Mouse (Mus musculus) lung, postnatal 14 days (tissue): ENCODE results near the gene Pnp2.
"Not testable (repeated sequence)": the region's sequence is repeated elsewhere in the genome, so short reads cannot be mapped to it uniquely, and the experiment has no call there.

Source experiments
- DNase-seq: peaks from one replicate; pipeline ENCODE4 v3.0.0; 2021

The Pnp2 gene

DNA sequence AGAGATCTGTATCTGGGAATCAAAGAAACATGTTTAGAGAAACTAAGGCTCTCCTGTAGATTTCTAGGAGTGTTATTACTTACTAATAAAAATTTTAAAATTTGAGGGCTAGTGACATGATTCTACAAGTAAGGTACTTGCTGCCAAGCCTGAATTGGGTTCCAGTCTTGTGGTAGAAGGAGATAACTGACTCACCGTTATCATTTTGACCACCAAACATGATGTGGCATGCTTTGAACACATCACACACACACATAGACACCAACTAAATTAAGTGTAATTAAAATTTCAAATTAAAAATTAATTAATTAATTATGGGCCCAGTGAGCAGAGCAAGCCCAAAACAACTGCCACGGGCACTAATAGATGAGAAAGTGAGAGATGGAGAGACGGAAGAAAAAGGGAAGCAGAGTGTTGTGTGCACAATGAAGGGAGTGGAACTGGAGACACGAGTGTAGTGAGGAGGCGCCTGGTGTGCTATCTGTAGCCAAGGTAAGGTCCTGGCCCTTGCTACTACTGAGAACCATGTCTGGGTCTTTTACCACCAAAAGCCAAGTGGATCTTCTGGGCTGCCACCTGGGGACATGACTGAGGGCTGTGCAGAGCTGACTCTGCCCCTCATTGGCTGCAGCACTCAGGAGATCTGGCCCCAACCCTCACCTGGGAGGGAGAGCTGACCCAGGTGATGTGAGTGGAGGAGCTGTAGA lies 2.6 kb downstream of the Pnp2 start:
- not testable (repeated sequence) for DNase-seq

- DNase-seq, result no peak
These were observed 12.6 kb downstream of the Pnp2 start for GRCm38 (mm10) chr14:50968216-50968980.

DNA sequence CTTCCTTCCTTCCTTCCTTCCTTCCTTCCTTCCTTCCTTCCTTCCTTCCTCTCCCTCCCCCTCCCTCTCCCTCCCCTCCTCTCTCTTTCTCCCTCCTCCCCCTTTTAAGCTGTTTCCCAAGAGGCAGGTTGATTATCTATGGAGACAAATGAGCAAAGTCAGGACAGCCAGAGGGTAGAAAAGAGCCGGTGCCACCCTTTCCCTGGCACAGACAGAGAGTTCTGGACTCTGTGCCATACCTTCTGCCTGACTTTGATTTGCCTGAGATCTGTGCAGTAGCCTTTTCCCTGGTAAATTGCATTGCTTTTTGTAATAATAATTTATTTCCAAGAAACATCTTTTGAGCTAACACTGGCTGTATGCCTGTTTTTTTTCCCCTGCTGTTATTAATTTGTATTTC lies 13.2 kb downstream of the Pnp2 start:
- no peak for DNase-seq

GRCm38 (mm10) chr14:50969558-50970544 lies 14.1 kb downstream of the Pnp2 start:
- DNase-seq, result no peak

DNA sequence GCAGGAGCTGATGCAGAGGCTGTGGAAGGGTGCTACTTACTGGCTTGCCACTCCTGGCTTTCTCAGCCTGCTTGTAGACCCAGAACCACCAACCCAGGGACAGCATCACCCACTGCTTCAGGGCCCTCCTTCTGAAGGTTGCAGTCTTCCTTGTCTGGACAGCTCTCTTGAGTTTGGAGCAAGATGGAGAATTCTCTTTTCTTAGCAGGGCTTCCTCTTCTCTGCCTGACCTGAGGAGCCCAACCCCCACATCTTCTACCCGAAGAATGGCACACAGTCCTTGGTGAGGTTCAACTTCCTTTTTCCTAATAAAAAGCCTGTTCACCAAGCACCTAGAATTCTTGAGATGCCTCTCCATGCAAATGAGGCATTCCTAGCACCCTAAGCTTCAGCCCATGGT lies 15.0 kb downstream of the Pnp2 start:
- DNase-seq, result no peak

DNA sequence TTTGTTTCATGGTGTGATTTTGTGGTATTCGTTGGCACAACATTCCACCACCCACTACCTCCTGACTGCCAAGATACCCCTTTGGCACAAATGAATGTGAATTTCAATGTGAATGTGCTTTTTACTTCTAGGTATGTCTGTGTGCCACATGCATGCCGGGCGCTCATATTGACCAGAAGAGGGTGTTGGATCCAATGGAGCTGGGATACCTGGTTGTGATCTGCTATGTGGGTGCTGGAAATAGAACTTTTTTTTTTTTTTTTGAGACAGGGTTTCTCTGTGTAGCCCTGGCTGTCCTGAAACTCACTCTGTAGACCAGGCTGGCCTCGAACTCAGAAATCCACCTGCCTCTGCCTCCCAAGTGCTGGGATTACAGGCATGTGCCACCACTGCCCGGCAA lies 17.3 kb downstream of the Pnp2 start:
- not testable (repeated sequence) for DNase-seq

GRCm38 (mm10) chr14:50973700-50974099 lies 17.9 kb downstream of the Pnp2 start:
- DNase-seq, result no peak

DNA sequence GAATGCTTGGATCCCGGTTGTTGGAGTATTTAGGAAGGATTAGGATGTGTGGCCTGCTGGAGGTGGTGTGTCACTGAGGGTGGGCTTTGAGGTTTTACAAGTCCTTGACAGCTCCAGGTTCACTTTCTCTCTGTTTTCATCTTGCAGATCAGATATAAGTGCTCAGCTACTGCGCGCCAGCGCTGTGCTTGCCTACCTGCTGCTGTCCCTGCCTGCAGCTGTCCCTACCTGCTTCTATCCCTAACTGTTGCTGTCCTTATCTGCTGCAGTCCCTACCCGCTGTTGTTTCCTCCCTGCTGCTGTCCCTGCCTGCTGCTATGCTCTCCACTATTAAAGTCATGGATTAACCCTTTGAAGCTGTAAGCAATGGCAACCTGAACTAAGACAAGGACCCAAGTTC lies 19.2 kb downstream of the Pnp2 start:
- DNase-seq, result no peak

DNA sequence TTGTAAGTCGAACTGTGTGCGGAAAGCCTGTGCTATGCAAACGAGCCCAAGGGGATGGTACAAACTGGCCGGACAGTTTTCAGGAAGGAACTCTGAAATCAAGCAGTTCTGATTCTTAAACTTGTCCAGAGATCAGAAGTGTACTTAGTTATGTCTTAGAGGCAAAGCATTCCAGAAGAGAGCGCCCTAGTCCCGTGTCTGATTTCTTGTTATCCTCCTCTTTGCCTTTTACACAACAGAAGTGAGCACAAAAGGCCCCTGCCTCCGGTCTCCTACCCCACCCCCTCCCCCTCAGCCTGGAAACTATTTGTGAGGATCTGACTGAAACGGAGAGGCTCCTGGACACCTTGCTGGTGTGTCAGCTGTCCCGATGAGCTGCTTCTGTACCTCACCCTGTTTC lies 20.9 kb downstream of the Pnp2 start:
- DNase-seq, result no peak

- not testable (repeated sequence) for DNase-seq
These were observed 22.7 kb downstream of the Pnp2 start for GRCm38 (mm10) chr14:50978451-50978850.

- no peak for DNase-seq
These were observed 23.8 kb downstream of the Pnp2 start for GRCm38 (mm10) chr14:50979631-50980030.

DNA sequence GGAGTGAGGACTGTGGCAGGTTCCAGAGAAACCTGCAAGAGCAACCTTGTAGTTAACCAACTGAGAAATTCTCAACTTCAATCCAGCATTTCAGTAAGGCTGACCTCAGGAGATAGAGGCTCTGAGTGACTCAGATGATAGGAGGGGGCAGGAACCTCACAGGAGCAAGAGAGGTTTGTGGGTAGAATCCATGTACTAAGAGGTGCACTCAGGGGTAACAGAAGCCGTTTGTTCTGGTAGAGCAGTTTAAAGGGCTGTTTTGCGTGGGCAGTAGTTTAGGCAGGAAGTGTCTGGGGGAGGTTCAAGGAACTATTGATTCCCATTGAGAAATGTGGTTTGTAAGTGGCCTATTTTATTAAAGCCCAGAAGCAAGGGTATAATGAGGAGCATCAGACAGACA lies 25.4 kb downstream of the Pnp2 start:
- DNase-seq, result no peak

GRCm38 (mm10) chr14:50981837-50982236 lies 26.0 kb downstream of the Pnp2 start:
- DNase-seq, result no peak

GRCm38 (mm10) chr14:50987668-50988067 lies 31.9 kb downstream of the Pnp2 start:
- DNase-seq, result no peak

- no peak for DNase-seq
These were observed 35.2 kb downstream of the Pnp2 start for GRCm38 (mm10) chr14:50991037-50991436.

GRCm38 (mm10) chr14:50997088-50997487 lies 41.3 kb downstream of the Pnp2 start:
- DNase-seq, result no peak

- no peak for DNase-seq
These were observed 42.3 kb downstream of the Pnp2 start for GRCm38 (mm10) chr14:50997999-50998666.

DNA sequence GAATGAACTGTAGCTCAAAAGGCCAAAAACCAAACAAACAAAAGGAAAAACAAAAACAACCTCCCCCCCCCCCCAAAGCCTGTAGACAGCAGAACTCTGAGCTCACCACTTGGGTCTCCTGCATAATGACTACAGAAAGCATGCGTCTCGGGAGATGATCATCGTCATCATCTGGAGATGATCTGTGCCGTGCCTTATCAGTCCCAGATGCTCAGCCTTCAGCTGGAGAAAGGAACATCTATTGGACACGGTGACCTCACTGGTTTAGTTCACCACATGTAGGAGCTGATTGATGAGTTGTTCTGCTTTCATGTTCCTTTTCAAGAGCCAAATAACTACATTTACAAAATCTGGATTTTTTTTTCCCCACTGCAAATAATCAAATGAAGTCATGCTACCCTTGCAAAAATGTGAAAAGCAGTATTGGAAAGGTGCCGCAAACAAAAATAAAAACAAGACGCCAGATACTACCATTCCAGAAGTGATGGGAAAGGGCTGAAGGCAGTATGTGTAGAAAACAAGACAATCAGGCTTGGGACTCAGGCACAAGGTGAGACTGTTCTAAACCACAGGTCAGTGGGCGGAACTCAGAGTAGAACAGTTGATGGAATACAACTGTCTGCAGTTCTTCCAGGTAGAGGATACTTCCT lies 51.5 kb downstream of the Pnp2 start, which contains the start of gene Rnase10:
Gene Rnase10 (plus strand): TSS at position 600 of the 650 bp plus-strand sequence.
- DNase-seq, result no peak

GRCm38 (mm10) chr14:51007914-51008713 lies 52.3 kb downstream of the Pnp2 start:
- peak; percentile 60 for DNase-seq

DNA sequence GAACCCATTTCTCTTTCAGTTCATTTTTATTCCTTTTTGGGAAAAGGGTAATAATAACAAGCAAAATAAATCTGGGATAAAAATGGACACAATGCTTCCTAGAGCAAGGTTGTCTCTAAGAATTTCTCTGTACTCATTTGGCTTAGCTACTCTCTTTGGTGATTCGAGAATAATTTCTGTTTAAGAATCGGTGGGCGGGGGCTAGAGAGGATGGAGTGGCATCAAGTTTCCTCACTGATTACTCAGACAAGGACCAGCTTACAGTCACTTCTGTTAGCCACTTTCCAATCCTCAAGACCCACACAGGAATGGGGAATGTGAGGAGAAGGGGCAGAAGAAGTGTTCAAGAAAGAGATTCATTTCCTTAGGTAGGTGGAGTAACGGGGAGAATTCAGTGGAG lies 53.0 kb downstream of the Pnp2 start:
- no peak for DNase-seq

- DNase-seq, result peak; percentile 33
These were observed 53.8 kb downstream of the Pnp2 start for GRCm38 (mm10) chr14:51009572-51009971.
